Mouse (Mus musculus): ENCODE measurements around the gene Pfkm.

The Pfkm gene

DNA sequence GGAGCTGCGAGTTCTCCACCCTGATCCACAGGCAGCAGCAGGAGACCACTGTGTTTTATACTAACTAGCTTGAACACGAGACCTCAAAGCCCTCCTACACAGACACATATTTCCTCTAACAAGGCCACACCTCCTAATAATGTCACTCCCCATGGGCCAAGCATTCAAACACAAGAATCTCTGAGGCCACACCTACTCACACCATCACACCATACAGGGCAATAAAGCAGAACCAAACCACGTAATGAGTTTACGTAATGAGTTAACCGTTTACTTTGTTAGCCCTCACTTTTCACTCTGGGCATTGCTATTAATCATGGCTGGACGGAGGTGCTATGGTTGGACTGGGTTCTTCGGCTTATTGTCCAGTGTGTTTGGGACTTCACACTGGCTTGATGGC, 47.4 kb downstream of the Pfkm start:
- DNase-seq (ENCODE audit: low spot score in 2 of 2) = no peak

GRCm38 (mm10) chr15:98140809-98141208, 48.4 kb downstream of the Pfkm start:
- DNase-seq (ENCODE audit: low spot score in 2 of 2) = no peak

GRCm38 (mm10) chr15:98142515-98142914, 50.1 kb downstream of the Pfkm start:
- DNase-seq (ENCODE audit: low spot score in 2 of 2) = no peak

DNA sequence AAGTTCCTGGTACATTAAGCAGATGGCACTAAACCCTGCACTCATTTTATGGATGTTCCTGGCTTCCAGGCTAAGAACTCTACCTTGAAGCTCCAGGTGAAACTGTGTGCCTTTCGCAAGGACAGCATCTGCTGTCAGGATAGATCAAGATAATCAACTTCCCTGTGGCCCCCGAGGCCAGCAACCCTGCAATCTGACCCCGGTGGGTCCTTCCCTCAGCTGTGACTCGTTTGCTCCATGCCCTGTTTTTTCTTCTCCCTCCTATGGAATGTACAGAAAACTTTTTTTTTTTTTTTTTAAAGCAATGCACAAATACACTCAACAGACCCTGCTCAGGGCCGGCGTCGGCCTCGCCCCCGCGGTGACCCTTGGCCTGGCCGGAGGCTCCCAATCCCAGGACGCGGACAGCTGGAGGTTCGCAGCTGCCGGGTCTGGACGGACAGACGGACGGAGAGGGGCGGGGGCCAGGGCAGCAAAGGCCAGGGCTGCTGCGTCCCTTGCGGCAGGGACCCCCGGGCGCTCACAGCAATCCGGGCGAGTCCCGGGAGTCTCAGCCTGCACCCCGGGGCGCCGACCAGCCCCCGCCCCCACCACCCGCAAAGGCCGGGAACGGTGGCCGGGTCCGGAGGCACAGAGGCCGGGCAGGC, 52.6 kb downstream of the Pfkm start:
- DNase-seq (ENCODE audit: low spot score in 2 of 2) = peak in 1 of 2 experiments; percentile 19

- DNase-seq (ENCODE audit: low spot score in 2 of 2) = peak; percentile 86 to 91
Observed at GRCm38 (mm10) chr15:98145559-98146181, 53.3 kb downstream of the Pfkm start.

GRCm38 (mm10) chr15:98148356-98148755, 56.0 kb downstream of the Pfkm start:
- no peak for DNase-seq (ENCODE audit: low spot score in 2 of 2)

GRCm38 (mm10) chr15:98149166-98149602, 56.8 kb downstream of the Pfkm start:
- no peak for DNase-seq (ENCODE audit: low spot score in 2 of 2)

DNA sequence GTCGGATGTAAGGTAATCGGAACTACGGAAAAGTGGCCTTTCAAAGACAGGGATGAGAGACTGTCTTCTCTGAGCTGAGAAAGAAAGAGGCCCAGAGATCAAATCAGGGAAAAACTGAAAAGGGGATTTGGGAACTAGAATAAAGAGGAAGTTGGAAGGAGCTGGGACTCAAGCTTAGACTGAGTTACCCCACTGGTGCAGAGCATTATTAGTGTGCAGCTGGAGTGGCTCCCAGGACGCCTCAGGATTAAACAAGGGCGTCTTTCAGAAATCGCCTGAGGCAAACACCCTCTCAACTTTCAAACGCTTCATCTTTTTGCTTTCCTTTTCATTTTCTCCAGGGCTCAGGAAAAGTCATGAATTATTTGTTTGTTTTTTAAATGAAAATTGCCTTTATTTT, 60.5 kb downstream of the Pfkm start:
- no peak for DNase-seq (ENCODE audit: low spot score in 2 of 2)

- DNase-seq (ENCODE audit: low spot score in 2 of 2) = peak in 1 of 2 experiments; percentile 53
Observed at GRCm38 (mm10) chr15:98153625-98154024, 61.2 kb downstream of the Pfkm start.

GRCm38 (mm10) chr15:98154146-98154545, 61.8 kb downstream of the Pfkm start:
- no peak for DNase-seq (ENCODE audit: low spot score in 2 of 2)

GRCm38 (mm10) chr15:98154631-98155030, 62.2 kb downstream of the Pfkm start:
- DNase-seq (ENCODE audit: low spot score in 2 of 2) = no peak

DNA sequence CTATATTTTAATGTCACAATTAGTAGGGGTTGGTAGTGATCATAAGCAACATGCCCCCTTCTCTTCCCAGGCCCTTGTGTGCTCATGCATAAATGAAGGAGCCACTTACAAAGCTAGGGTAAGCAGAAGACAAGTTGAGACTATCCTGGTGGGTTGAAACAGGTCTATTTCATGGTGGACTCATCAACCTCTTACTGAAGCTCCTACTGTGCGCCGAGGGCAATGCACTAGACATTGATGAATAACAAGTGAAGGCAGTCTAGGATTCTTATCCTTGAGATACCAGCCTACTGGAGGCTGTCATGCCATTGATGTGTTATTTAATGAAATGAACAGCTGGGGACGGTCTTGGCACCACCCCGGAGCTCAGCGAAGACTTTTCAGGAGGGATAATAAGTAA, 62.9 kb downstream of the Pfkm start:
- DNase-seq (ENCODE audit: low spot score in 2 of 2) = no peak

DNA sequence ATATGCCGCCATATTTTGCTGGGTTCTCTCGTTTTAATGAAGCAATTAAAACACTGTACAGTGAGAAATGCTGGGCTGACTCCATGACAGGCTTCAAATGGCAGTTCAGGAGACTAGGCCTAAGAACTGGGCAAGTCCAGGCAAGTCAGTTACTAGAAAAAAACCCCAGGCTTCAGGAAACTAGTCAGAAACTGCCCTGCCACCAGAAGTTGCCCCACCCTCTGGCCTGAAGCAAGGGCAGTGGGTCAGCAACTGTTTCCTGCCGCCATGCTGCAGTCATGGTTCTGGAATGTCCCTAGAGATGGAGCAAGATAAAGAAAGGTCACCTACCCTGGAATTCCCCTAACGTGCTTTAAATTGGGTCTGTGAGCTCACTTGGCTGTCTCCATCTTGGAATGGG, 63.6 kb downstream of the Pfkm start:
- no peak for DNase-seq (ENCODE audit: low spot score in 2 of 2)

GRCm38 (mm10) chr15:98157253-98157652, 64.9 kb downstream of the Pfkm start:
- no peak for DNase-seq (ENCODE audit: low spot score in 2 of 2)

DNA sequence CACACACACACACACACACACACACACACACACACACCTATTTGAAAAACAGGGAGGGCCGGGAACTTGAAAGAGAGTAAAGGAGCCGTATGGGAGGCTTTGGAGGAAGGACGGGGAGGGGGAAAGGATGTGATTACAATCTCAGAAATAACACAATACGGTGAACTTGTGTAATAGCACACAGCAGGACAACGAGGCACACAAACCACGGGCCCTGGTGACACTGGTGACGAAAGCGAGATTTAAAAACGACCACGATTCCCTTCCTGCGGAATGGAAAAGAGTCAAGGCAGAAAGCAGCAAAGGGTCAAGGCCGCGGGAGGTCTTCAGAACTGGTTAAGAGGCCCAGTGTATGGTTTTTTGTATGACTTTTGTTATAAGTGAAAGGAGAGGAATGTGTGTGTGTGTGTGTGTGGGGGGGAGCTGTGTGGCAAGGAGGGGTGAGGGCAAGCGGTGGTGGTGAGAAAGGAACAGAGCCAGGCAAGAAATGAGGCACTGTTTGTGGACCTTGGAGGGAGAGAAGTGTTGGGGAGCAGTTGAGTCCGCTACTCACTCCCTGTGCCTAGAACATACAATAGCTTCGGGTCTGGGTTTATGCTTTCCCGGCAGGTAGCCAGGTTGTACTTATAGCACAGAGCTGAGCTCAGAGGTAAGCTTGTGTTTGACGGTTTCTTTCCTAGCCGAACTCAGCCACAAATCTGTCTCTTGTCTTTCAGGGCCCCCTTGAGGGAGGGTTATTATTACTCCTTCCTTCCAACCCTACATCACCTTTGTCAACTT, 68.8 kb downstream of the Pfkm start:
- DNase-seq (ENCODE audit: low spot score in 2 of 2) = no peak

DNA sequence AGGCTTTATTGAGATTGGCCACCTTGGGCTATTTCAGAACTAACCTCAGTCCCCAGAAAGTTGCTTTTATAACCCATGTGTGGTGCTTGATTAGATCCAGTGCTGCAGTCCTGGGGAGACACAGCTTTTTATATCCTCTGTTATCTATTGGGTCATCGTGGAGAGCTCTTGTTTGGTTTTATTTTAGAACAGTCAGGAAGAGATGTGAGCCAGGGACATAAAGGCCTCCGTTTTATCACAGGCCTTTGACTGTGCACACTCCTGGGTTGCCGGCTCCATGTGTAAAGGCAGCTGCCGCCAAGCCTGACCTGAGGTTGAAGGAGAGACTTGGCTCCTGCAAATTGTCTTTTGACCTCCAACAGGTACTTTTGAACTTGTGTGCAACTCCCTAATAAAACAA, 70.2 kb downstream of the Pfkm start:
- DNase-seq (ENCODE audit: low spot score in 2 of 2) = no peak

- DNase-seq (ENCODE audit: low spot score in 2 of 2) = no peak
Observed at GRCm38 (mm10) chr15:98165525-98165924, 73.1 kb downstream of the Pfkm start, which contains the start of gene Asb8. Asb8 (minus strand) TSS chr15:98165625.

- no peak for DNase-seq (ENCODE audit: low spot score in 2 of 2)
Observed at GRCm38 (mm10) chr15:98166963-98167644, 74.7 kb downstream of the Pfkm start, which contains the start of gene Ccdc184. Ccdc184 (plus strand) TSS chr15:98167158.

GRCm38 (mm10) chr15:98167645-98168621, 75.5 kb downstream of the Pfkm start:
- peak; percentile 70 to 75 for DNase-seq (ENCODE audit: low spot score in 2 of 2)

DNA sequence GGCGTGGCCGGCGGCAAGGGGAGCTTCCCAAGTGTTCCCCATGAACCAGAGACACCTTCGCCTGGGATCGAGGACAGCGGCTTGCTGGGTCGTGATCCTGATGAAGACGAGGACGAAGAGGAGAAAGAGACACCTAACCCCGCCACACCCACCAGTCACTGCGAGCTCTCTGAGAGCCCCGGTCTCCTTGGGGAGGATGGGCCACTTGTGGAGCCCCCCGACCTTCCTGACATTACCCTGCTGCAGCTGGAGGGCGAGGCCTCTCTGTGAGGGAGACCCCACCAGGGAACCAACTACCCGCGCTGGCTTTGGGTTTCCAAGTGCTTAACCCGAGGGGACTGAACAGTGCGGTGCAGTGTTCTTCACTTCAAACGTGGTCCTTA, 76.2 kb downstream of the Pfkm start:
- DNase-seq (ENCODE audit: low spot score in 2 of 2) = no peak

GRCm38 (mm10) chr15:98170365-98170764, 78.0 kb downstream of the Pfkm start:
- DNase-seq (ENCODE audit: low spot score in 2 of 2) = no peak

All from thymus, postnatal 10 days (tissue).